Mouse (Mus musculus): ENCODE measurements around the gene Endov. TPM values are rescaled to one million over a fixed set of nuclear protein-coding genes. Genes with fewer than 3 reads are reported as not detected.

Gene Endov
- polyA plus RNA-seq, 1 experiment from 2014 or later = 19.8 TPM

Other genes with a start within 250 kb of the Endov start
- gene Gaa, start 223.5 kb upstream of the Endov start, polyA plus RNA-seq (2015; fragmentation: Nextera tagmentation; extraction: Ambion mirVana) = 102 and 120 TPM in 2 replicates
- 228 and 237 TPM in 2 replicates for gene Eif4a3, start 191.3 kb upstream of the Endov start, polyA plus RNA-seq (2015; fragmentation: Nextera tagmentation; extraction: Ambion mirVana)
- gene Card14, start 183.6 kb upstream of the Endov start, polyA plus RNA-seq (2015; fragmentation: Nextera tagmentation; extraction: Ambion mirVana) = 0.29 and 0.38 TPM in 2 replicates
- 4.1 and 4.7 TPM in 2 replicates for gene Sgsh, start 135.8 kb upstream of the Endov start, polyA plus RNA-seq (2015; fragmentation: Nextera tagmentation; extraction: Ambion mirVana)
- 7.5 and 7.9 TPM in 2 replicates for gene Slc26a11, start 135.8 kb upstream of the Endov start, polyA plus RNA-seq (2015; fragmentation: Nextera tagmentation; extraction: Ambion mirVana)
- gene Rnf213, start 98.2 kb upstream of the Endov start, polyA plus RNA-seq (2015; fragmentation: Nextera tagmentation; extraction: Ambion mirVana) = 0.57 and 0.90 TPM in 2 replicates
- gene Nptx1, start 56.4 kb downstream of the Endov start, polyA plus RNA-seq (2015; fragmentation: Nextera tagmentation; extraction: Ambion mirVana) = 12.4 and 12.6 TPM in 2 replicates
- gene Rptor, start 111.6 kb downstream of the Endov start, polyA plus RNA-seq (2015; fragmentation: Nextera tagmentation; extraction: Ambion mirVana) = 9.9 and 10.4 TPM in 2 replicates

All from midbrain, embryonic 16.5 days (tissue).